Mouse (Mus musculus): ENCODE results near the gene Slc13a4. TPM values are rescaled to one million over a fixed set of nuclear protein-coding genes. Genes with fewer than 3 reads are reported as not detected.

The Slc13a4 gene
- polyA plus RNA-seq (2012; ENCODE audit: low replicate concordance), result not detected in 2 replicates

GRCm38 (mm10) chr6:35308037-35308436, at the start of gene Slc13a4:
TSS of gene Slc13a4 (minus strand) at chr6:35308131.

GRCm38 (mm10) chr6:35326111-35326515, 18.2 kb upstream of the Slc13a4 start, which contains the start of gene Fam180a:
TSS of gene Fam180a (minus strand) at chr6:35326141.

Other genes with a start within 250 kb of the Slc13a4 start
- 2.0 and 15.8 TPM in 2 replicates for gene Cnot4, start 174.4 kb downstream of the Slc13a4 start, polyA plus RNA-seq (2012; ENCODE audit: low replicate concordance)
- 0.65 and 7.9 TPM in 2 replicates for gene Nup205, start 130.7 kb downstream of the Slc13a4 start, polyA plus RNA-seq (2012; ENCODE audit: low replicate concordance)
- gene Fam180a, start 18.0 kb upstream of the Slc13a4 start, polyA plus RNA-seq (2012; ENCODE audit: low replicate concordance), result not detected in 2 replicates
- 212 and 331 TPM in 2 replicates for gene Mtpn, start 231.8 kb upstream of the Slc13a4 start, polyA plus RNA-seq (2012; ENCODE audit: low replicate concordance)